Mouse (Mus musculus): Measurements from ENCODE around the gene P2ry14.

- TF ChIP-seq CTCF (IDR thresholded peaks at IDR 0.05; ENCODE audit: low read depth, low read length): no peak
- no peak for TF ChIP-seq POLR2A (IDR thresholded peaks at IDR 0.05; ENCODE audit: extremely low read depth, insufficient read depth, low read length)
These were observed 13.3 kb downstream of the P2ry14 start for GRCm38 (mm10) chr3:59140115-59140514.

Measured in liver, adult 2 months (tissue).